Mouse (Mus musculus) erythroblast, embryonic 14.5 days (primary cell): ENCODE data around the gene Htatsf1.

Experiments
- GATA1 ChIP-seq: IDR thresholded peaks from 2 replicates; pipeline ENCODE4 v1.6.1; 2012; ENCODE audit warnings: low read length, inconsistent platforms, mixed read lengths
- TAL1 ChIP-seq: IDR thresholded peaks from 3 replicates; pipeline ENCODE4 v1.6.1; 2012; ENCODE audit warnings: low read length, inconsistent platforms, mixed read lengths

GRCm38 (mm10) chrX:57081496-57081895, 28.1 kb downstream of the Htatsf1 start:
- TF ChIP-seq GATA1 (no peak), TAL1 (no peak)
